Mouse (Mus musculus): ENCODE results near the gene Pkd2l1.

The Pkd2l1 gene

DNA sequence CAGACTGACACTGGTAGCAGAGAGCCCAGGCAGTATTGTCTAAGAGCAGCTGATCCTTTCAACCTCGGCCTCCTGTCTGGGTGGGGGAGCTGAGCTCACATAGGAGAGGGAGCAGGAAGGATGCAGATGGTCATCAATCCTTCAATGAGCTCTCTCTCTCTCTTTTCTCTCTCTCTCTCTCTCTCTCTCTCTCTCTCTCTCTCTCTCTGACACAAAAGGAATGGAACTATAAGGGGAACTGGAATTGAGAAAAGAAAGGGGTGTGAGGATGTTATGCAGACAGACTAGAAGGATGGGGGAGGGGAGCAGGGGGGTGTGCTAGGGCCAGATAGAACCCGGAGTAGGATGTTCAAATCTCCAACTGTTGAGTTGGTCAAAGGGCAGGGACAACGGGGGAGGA is at the start of gene Pkd2l1:
Gene Pkd2l1, minus strand, starts transcription at position 101 of the 400 bp plus-strand sequence.
- no peak for DNase-seq (ENCODE audit: low read depth in 2 of 2, low spot score in 2 of 2)

GRCm38 (mm10) chr19:44238906-44239305 is 46.7 kb upstream of the Pkd2l1 start:
- no peak for DNase-seq (ENCODE audit: low read depth in 2 of 2, low spot score in 2 of 2)

GRCm38 (mm10) chr19:44237471-44238006 is 45.3 kb upstream of the Pkd2l1 start:
- no peak for DNase-seq (ENCODE audit: low read depth in 2 of 2, low spot score in 2 of 2)

GRCm38 (mm10) chr19:44231608-44232151 is 39.4 kb upstream of the Pkd2l1 start:
- no peak for DNase-seq (ENCODE audit: low read depth in 2 of 2, low spot score in 2 of 2)

DNA sequence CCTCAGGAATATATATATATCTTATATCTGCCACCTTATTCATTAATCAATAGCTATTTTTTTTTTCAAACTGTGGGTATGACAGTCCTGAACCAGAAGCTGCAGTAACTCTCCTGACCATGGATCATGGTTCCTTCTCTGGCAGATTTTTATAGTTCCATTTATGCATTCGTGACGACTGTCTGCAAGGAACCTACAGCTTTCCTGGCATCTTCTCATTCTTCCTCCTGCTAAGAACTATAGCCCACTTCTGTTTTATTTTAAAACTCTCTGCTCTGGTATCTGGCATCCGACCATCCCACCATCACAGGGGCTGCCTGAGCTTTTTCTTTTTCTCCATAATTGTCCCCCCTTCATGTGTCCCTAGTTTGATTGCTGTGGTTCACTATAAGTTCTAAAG is 38.0 kb upstream of the Pkd2l1 start:
- DNase-seq (ENCODE audit: low read depth in 2 of 2, low spot score in 2 of 2) = no peak

DNA sequence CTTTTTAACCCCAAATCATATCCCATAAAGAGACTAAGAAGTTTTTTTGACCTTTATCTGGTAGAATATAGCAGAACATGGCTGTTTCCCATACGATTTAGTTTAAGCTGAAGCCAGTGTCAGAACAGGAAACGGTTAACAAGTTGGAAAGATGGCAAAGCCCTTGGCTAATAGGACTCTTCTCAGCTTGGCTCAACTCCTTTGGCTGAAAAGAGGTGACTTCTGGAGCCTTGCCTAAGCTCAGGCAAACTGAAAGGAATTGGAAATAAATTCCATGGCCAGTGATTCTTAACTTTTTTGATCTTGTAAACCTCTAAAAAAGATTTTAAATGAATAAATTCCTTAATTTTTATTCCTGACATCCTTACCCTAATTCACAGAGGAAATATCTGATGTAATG is 37.5 kb upstream of the Pkd2l1 start:
- no peak for DNase-seq (ENCODE audit: low read depth in 2 of 2, low spot score in 2 of 2)

- no peak for DNase-seq (ENCODE audit: low read depth in 2 of 2, low spot score in 2 of 2)
Measured at GRCm38 (mm10) chr19:44225728-44226127, 33.5 kb upstream of the Pkd2l1 start.

- DNase-seq (ENCODE audit: low read depth in 2 of 2, low spot score in 2 of 2) = no peak
Measured at GRCm38 (mm10) chr19:44217958-44218525, 25.8 kb upstream of the Pkd2l1 start.

GRCm38 (mm10) chr19:44215255-44215654 is 23.0 kb upstream of the Pkd2l1 start:
- no peak for DNase-seq (ENCODE audit: low read depth in 2 of 2, low spot score in 2 of 2)

DNA sequence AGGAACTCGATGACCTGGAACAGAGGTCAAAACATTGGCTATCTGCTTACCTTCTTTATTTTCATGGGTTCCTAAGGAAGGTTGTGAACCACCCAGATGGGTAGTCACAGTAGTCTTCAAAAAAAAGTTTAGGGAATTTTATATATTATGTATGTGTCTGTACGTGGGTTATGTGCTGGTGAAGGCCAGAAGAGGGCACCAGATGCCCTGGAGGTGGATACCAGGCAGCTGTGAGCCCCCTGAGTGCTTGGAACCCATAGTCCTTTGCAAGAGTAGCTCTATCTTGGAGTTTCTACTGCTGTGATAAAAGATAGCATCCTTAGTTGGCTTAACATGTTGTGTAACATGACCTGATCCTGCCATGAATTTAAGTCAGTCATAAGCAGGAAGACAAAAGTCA is 14.8 kb upstream of the Pkd2l1 start:
- DNase-seq (ENCODE audit: low read depth in 2 of 2, low spot score in 2 of 2) = no peak

DNA sequence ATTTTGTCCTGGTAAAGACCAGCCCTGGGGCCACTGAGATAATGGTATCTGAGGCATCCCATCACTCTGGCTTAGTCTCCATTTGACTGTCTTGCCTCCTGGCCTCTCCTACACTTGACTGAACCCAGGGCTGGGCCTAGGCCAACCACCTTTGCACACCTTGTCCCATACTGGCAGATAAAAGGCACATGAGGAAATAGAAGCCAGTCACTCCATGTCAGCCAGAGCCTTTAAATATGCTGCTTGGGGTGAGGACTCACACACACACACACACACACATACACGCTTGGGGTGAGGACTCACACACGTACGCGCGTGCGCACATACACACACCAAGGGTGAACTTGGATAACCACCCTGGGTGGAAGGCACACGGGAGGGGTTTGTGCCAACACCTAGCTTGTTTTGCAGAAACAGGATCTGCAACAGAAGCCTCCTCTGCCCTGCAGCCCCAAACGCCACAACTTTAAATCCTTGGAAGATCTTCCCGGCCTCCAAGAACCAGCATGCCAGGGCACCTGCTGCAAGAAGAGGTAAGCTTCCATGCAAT is 10.8 kb upstream of the Pkd2l1 start, which contains the start of gene Scd3:
Gene Scd3, plus strand, starts transcription at position 255 of the 550 bp plus-strand sequence.
- no peak for DNase-seq (ENCODE audit: low read depth in 2 of 2, low spot score in 2 of 2)

GRCm38 (mm10) chr19:44198964-44199363 is 6.7 kb upstream of the Pkd2l1 start:
- peak in 1 of 2 experiments; percentile 10 for DNase-seq (ENCODE audit: low read depth in 2 of 2, low spot score in 2 of 2)

- DNase-seq (ENCODE audit: low read depth in 2 of 2, low spot score in 2 of 2) = no peak
Measured at GRCm38 (mm10) chr19:44198494-44198893, 6.3 kb upstream of the Pkd2l1 start.

GRCm38 (mm10) chr19:44197053-44197852 is 5.0 kb upstream of the Pkd2l1 start:
- no peak for DNase-seq (ENCODE audit: low read depth in 2 of 2, low spot score in 2 of 2)

DNA sequence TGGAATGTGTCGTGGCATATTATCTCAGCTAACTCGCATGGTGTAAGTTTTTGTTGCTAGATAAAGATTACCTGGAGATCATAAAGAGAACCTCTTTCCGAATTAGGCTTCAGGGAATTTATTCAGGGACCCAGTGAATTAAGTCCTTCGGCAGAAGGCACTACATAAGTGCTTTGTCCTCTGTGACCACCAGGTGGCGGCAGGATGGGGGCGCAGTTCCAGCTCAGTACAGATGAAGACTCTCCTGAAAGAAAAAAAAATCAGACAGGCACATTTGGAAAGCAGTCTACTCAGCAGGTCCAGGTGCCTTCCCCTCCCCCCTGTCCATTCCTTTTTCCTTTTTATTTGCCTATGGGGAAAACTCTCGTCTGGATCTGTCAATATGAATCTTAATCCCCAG is 2.9 kb upstream of the Pkd2l1 start:
- DNase-seq (ENCODE audit: low read depth in 2 of 2, low spot score in 2 of 2) = peak; percentile 49 to 54

DNA sequence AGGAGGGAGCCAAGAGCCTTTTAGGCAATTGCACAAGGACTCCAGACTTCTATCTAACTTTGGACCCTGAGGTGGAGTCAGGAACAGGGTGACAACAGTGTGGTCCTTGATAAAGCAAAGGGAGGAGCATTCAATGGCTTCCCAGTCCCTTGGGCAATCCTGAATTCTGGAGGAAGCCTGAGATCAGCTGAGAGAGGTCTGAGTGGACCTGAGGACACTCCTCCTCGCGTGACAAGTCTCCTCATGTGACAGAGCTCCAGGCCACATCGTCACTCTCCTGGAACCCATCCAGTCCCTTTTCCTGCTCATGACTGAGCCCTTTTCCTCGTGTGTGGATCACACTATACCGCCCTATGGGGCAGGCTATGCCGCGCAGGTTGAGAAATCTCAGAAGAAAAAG is 1.7 kb upstream of the Pkd2l1 start:
- DNase-seq (ENCODE audit: low read depth in 2 of 2, low spot score in 2 of 2) = no peak

GRCm38 (mm10) chr19:44189056-44189455 is 3.2 kb downstream of the Pkd2l1 start:
- DNase-seq (ENCODE audit: low read depth in 2 of 2, low spot score in 2 of 2) = no peak

DNA sequence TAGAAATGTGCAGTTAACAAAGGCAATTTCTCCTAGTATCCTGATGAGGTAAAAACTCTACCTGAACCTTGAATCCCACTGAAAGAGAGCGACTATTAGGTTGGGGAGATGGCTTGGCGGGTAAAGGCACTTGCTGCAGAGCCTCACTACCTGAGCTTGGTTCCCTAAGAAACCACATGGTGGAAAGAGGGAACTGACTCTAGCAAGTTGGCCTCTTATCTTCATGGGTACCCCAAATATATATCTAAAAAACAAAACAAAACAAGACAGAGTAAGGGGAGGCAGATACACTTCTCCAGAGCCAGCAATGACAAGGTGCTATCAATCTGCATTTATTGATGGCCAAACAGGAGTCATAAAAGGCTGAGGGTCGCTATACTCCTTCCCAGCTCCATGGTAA is 8.3 kb downstream of the Pkd2l1 start:
- DNase-seq (ENCODE audit: low read depth in 2 of 2, low spot score in 2 of 2) = no peak

DNA sequence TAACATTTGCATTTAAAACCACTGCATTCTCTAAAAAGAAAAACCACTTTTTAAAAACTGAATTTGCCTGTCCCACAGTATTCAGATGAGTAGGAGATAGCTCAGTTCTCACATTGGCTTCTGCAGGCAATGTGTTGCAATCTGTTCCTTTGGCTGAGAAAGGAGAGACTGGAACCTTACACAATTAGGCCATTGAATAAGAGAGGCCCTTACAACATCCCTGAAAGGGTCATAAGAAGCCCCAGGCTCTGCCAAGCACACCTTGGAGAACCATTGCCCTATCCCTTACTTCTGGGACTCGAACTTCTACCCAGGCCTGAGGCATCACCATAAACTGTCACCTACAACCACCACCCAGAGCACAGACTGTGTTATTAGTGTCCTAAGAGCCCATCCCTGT is 11.7 kb downstream of the Pkd2l1 start:
- no peak for DNase-seq (ENCODE audit: low read depth in 2 of 2, low spot score in 2 of 2)

GRCm38 (mm10) chr19:44176741-44177140 is 15.5 kb downstream of the Pkd2l1 start:
- DNase-seq (ENCODE audit: low read depth in 2 of 2, low spot score in 2 of 2) = no peak

GRCm38 (mm10) chr19:44174835-44175234 is 17.4 kb downstream of the Pkd2l1 start:
- no peak for DNase-seq (ENCODE audit: low read depth in 2 of 2, low spot score in 2 of 2)

- no peak for DNase-seq (ENCODE audit: low read depth in 2 of 2, low spot score in 2 of 2)
Measured at GRCm38 (mm10) chr19:44161515-44161914, 30.7 kb downstream of the Pkd2l1 start.

All from CD8-positive naive resting alpha-beta T cell, adult 2 months (primary cell).